In the genomic region with DNA sequence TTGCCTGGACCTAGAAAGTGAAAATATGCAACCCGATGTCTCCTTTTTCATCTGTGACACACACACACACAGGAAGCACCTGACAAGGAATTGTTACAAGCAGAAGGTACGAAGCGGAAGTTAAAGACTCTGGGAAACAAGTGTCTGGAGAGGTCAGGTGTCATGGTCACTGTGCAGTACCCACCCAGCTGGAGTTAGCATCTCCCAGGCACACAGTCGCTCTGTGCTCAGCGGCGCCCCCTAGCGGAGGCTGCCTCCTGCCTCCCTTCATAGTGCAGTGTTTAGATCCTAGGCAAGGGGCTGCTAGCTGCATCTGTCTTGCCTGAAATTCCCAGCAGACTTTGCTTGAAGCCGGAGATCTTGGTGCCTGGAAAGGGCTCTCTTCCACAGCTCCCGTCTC, we compare ENCODE assay signal across 8 mouse cellular contexts. TPM values are rescaled to one million over a fixed set of nuclear protein-coding genes. Genes with fewer than 3 reads are reported as not detected.
DNase-seq lines count a peak whose midpoint lies in the region; ATAC-seq and TF ChIP-seq lines count a peak whose summit lies in the region.

No protein-coding gene starts in this region.

- intact Hi-C loops in heart, adult 2 months (cut with DNase I): no loop called here

- no peak for TF ChIP-seq EP300 in heart, adult 2 months (IDR thresholded peaks at IDR 0.05; ENCODE audit: insufficient read depth, low read depth, low read length)

- H3K79me2 ChIP-seq in heart, adult 2 months (replicated peaks; ENCODE audit: control insufficient read depth, insufficient read depth, low read length): no peaks in the 10 kb centered on the region

- TF ChIP-seq CTCF in heart, adult 2 months (IDR thresholded peaks at IDR 0.05): peak; percentile 70
- TF ChIP-seq CTCF in testis, adult 2 months (IDR thresholded peaks at IDR 0.05; ENCODE audit: control insufficient read depth, insufficient read depth, insufficient replicate concordance, low read depth, low read length): peak; percentile 84; the same call in 1 of the 2 replicates

- H3K9me3 ChIP-seq in heart, embryonic 11.5 days (replicated peaks; ENCODE audit: control insufficient read depth, low read length): no peaks in the 10 kb centered on the region
- H3K9me3 ChIP-seq in liver, embryonic 11.5 days (ENCODE audit: control insufficient read depth, low read length): no peaks in the 10 kb centered on the region
- no peaks in the 10 kb centered on the region for H3K9me3 ChIP-seq in hindbrain, embryonic 12.5 days (replicated peaks)

- H3K9ac ChIP-seq in heart, adult 2 months (ENCODE audit: low read depth, low read length): no peak overlapping the region
- H3K9ac ChIP-seq in heart, embryonic 11.5 days (ENCODE audit: low read depth, low read length): no peak overlapping the region
- no peak overlapping the region for H3K9ac ChIP-seq in liver, embryonic 11.5 days (ENCODE audit: low read depth, low read length)
- no peak overlapping the region for H3K9ac ChIP-seq in hindbrain, embryonic 12.5 days

- TF ChIP-seq POLR2A in heart, adult 2 months (IDR thresholded peaks at IDR 0.05; ENCODE audit: insufficient read depth, low read depth, low read length): no peak
- TF ChIP-seq POLR2A in testis, adult 2 months (IDR thresholded peaks at IDR 0.05; ENCODE audit: control insufficient read depth, low read depth, low read length): no peak

- DNase-seq in heart, adult 2 months: peak; percentile 21 to 38
- no peak for DNase-seq in testis, postnatal 14 days (ENCODE audit: low spot score)
- DNase-seq in liver, embryonic 11.5 days (ENCODE audit: low spot score): peak; percentile 38
- peak; percentile 58 to 68 for DNase-seq in thymus, adult 18-20 months

- H3K27me3 ChIP-seq in heart, adult 2 months (ENCODE audit: control insufficient read depth, insufficient read depth, low read length): no peaks in the 10 kb centered on the region
- no peaks in the 10 kb centered on the region for H3K27me3 ChIP-seq in heart, embryonic 11.5 days (ENCODE audit: control insufficient read depth, insufficient read depth, low read length)
- H3K27me3 ChIP-seq in testis, adult 2 months (ENCODE audit: control insufficient read depth, insufficient read depth, low read length): no peaks in the 10 kb centered on the region
- H3K27me3 ChIP-seq in liver, embryonic 11.5 days (replicated peaks; ENCODE audit: control insufficient read depth, insufficient read depth, low read length): no peaks in the 10 kb centered on the region; the same call in 1 of the 2 replicates
- no peaks in the 10 kb centered on the region for H3K27me3 ChIP-seq in hindbrain, embryonic 12.5 days

- no peaks in the 10 kb centered on the region for H3K36me3 ChIP-seq in heart, adult 2 months (ENCODE audit: control insufficient read depth, insufficient read depth, low read length)
- no peaks in the 10 kb centered on the region; the same call in 1 of the 2 replicates for H3K36me3 ChIP-seq in heart, embryonic 11.5 days (ENCODE audit: control insufficient read depth, insufficient read depth, low read length)
- H3K36me3 ChIP-seq in testis, adult 2 months (ENCODE audit: control insufficient read depth, insufficient read depth, low read length): no peaks in the 10 kb centered on the region
- H3K36me3 ChIP-seq in liver, embryonic 11.5 days (ENCODE audit: control insufficient read depth, insufficient read depth, low read length): no peaks in the 10 kb centered on the region
- H3K36me3 ChIP-seq in hindbrain, embryonic 12.5 days: no peaks in the 10 kb centered on the region

- no peak overlapping the region for H3K4me3 ChIP-seq in heart, adult 2 months
- no peak overlapping the region for H3K4me3 ChIP-seq in heart, embryonic 11.5 days (ENCODE audit: low read depth, low read length)
- H3K4me3 ChIP-seq in testis, adult 2 months (ENCODE audit: control insufficient read depth, low read depth, low read length): no peak overlapping the region
- H3K4me3 ChIP-seq in liver, embryonic 11.5 days (ENCODE audit: low read depth, low read length): no peak overlapping the region
- no peak overlapping the region for H3K4me3 ChIP-seq in hindbrain, embryonic 12.5 days

- no peak overlapping the region for H3K27ac ChIP-seq in heart, adult 2 months
- no peak overlapping the region for H3K27ac ChIP-seq in heart, embryonic 11.5 days (ENCODE audit: low read depth, low read length)
- H3K27ac ChIP-seq in testis, adult 2 months (ENCODE audit: control insufficient read depth, insufficient read depth, low read depth, low read length): no peak overlapping the region
- H3K27ac ChIP-seq in liver, embryonic 11.5 days (ENCODE audit: low read depth, low read length): no peak overlapping the region
- H3K27ac ChIP-seq in hindbrain, embryonic 12.5 days: no peak overlapping the region

- 52% methylated on average over 9 of the region's 9 CpGs for WGBS in heart, adult 2 months
- WGBS in heart, embryonic 11.5 days (ENCODE audit: insufficient replicate concordance): 58% methylated on average over 9 of the region's 9 CpGs
- WGBS in liver, embryonic 11.5 days: 64% methylated on average over 9 of the region's 9 CpGs
- 72% methylated on average over 9 of the region's 9 CpGs for WGBS in hindbrain, embryonic 12.5 days

- H3K4me2 ChIP-seq in heart, embryonic 11.5 days: no peak overlapping the region
- H3K4me2 ChIP-seq in liver, embryonic 11.5 days: no peak overlapping the region
- no peak overlapping the region for H3K4me2 ChIP-seq in hindbrain, embryonic 12.5 days (replicated peaks)

- H3K4me1 ChIP-seq in heart, adult 2 months (ENCODE audit: control insufficient read depth, insufficient read depth, low read length): no peaks in the 10 kb centered on the region
- H3K4me1 ChIP-seq in heart, embryonic 11.5 days (ENCODE audit: control insufficient read depth, insufficient read depth, low read length): peaks cover 4% of the 10 kb centered on the region; the same call in 1 of the 2 replicates
- H3K4me1 ChIP-seq in testis, adult 2 months (ENCODE audit: control insufficient read depth, insufficient read depth, low read length): no peaks in the 10 kb centered on the region
- H3K4me1 ChIP-seq in liver, embryonic 11.5 days (replicated peaks; ENCODE audit: control insufficient read depth, insufficient read depth, low read length): no peaks in the 10 kb centered on the region
- H3K4me1 ChIP-seq in hindbrain, embryonic 12.5 days: 0 out of 2 replicates have a peak, but pooled peaks cover 3% of the 10 kb centered on the region

- ATAC-seq in heart, embryonic 11.5 days (replicated peaks; ENCODE audit: insufficient number of reproducible peaks, low FRiP score, low TSS enrichment): no peak
- peak; percentile 79 for ATAC-seq in common myeloid progenitor, adult 5-6 weeks (replicated peaks; ENCODE audit: low read depth, poor library complexity, severe bottlenecking)
- no peak for ATAC-seq in liver, embryonic 11.5 days (replicated peaks; ENCODE audit: low FRiP score)
- no peak for ATAC-seq in hindbrain, embryonic 12.5 days (ENCODE audit: low FRiP score)

RNA-seq across cellular contexts. Expression of a gene that starts 57.1 kb away (rescaled TPM):
- 100 to 1,000 TPM; 648 to 774 TPM for total RNA-seq in heart, adult 2 months (2021)
- 619 and 842 TPM in 2 replicates for polyA plus RNA-seq in heart, adult 2 months (2012; rRNA removed)
- 142 and 174 TPM in 2 replicates for polyA plus RNA-seq in heart, embryonic 11.5 days (2014; fragmentation: Nextera tagmentation; extraction: Ambion mirVana)
- polyA plus RNA-seq in testis, adult 2 months (2012; rRNA removed): 30.2 and 36.2 TPM in 2 replicates
- 49.8 and 64.4 TPM in 2 replicates for total RNA-seq in common myeloid progenitor, adult 5-6 weeks (2017)
- 134 TPM in 2 replicates for polyA plus RNA-seq in liver, embryonic 11.5 days (2014; fragmentation: Nextera tagmentation; extraction: Ambion mirVana)
- 56.9 and 58.9 TPM in 2 replicates for polyA plus RNA-seq in hindbrain, embryonic 12.5 days (2016; fragmentation: Nextera tagmentation; extraction: Ambion mirVana)
